In the genomic region with DNA sequence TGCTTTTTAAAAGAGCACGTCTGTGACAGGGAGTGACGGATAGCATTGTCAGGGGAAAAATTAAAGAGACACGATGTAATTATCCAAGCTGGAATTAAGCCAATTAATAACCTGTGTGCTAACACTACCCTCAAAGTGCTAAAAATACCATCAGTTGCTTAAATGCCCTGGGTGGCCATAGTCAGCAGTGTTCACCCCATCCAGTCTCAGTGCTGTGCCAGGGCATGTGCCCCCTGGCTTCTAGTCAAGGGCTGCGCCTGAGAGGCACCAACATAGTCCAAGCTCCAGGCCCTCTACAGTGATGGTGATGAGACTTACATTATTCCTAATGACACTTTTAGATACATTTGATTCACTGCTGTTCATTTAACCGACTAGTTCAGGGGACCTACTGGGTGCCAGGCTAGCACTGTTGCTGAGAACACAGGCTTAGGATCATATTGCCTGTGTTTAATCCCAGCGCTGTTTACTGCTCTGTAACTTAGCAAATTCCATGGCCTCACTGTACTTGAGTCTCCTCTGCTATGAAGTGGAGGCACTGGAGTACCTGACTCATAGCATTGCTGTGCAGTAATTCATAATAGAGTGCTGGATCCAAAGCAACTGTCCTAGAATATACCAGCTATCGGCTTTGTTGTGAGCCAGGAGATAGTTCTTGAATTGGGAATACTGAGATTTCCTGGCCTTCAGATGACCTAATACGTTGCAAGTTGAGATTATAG, we compare ENCODE assay signal across 12 mouse cellular contexts.
A peak's percentile ranks its signal among the peaks of the same experiment; 100 is the strongest.
DNase-seq lines count a peak whose midpoint lies in the region; ATAC-seq lines count a peak whose summit lies in the region.
"Had no signal": no experiment of that assay in that cellular context is flagged by ENCODE, and none has a peak within 500 bp of the region (broad histone marks: within the 10 kb centered on the region; RNA-seq: fewer than 3 reads in every experiment).

No protein-coding gene starts in this region.

- peaks cover 43% of the 10 kb centered on the region for H3K4me1 ChIP-seq in heart, embryonic 13.5 days
- H3K4me1 ChIP-seq in heart, embryonic 11.5 days (ENCODE audit: control insufficient read depth, insufficient read depth, low read length), result peaks cover 3% of the 10 kb centered on the region
- peaks cover 11% of the 10 kb centered on the region for H3K4me1 ChIP-seq in embryonic facial prominence, embryonic 10.5 days

- ATAC-seq in heart, embryonic 13.5 days (ENCODE audit: extremely low read depth, insufficient number of reproducible peaks, low FRiP score, low TSS enrichment), result no peak
- ATAC-seq in heart, embryonic 11.5 days (replicated peaks; ENCODE audit: insufficient number of reproducible peaks, low FRiP score, low TSS enrichment), result no peak
- no peak for ATAC-seq in granulocyte monocyte progenitor cell, adult 5-6 weeks (replicated peaks; ENCODE audit: poor library complexity, severe bottlenecking)
- ATAC-seq: intestine, embryonic 15.5 days had no signal

- WGBS in heart, embryonic 13.5 days, result 66% methylated on average over 8 of the region's 8 CpGs
- WGBS in heart, embryonic 11.5 days (ENCODE audit: insufficient replicate concordance), result 79% methylated on average over 8 of the region's 8 CpGs
- 86% methylated on average over 8 of the region's 8 CpGs for WGBS in embryonic facial prominence, embryonic 10.5 days

- no peak overlapping the region for H3K4me3 ChIP-seq in heart, embryonic 13.5 days
- no peak overlapping the region for H3K4me3 ChIP-seq in heart, embryonic 11.5 days (ENCODE audit: low read depth, low read length)
- no peak overlapping the region for H3K4me3 ChIP-seq in embryonic facial prominence, embryonic 10.5 days
- H3K4me3 ChIP-seq: intestine, embryonic 15.5 days; limb, embryonic 13.5 days had no signal

- intact Hi-C loops in heart, postnatal 10 days (cut with DNase I), result loop anchor here (5.0 kb wide), 1 partner anchor 38 kb away; no protein-coding TSS in a partner anchor

- H3K27me3 ChIP-seq in heart, embryonic 13.5 days (replicated peaks), result no peaks in the 10 kb centered on the region
- H3K27me3 ChIP-seq in heart, embryonic 11.5 days (ENCODE audit: control insufficient read depth, insufficient read depth, low read length), result no peaks in the 10 kb centered on the region
- H3K27me3 ChIP-seq in embryonic facial prominence, embryonic 10.5 days (replicated peaks; ENCODE audit: low read depth, poor library complexity, severe bottlenecking), result peaks cover 29% of the 10 kb centered on the region
- H3K27me3 ChIP-seq: intestine, embryonic 15.5 days had no signal

- peak; percentile 38 for DNase-seq in cerebellum, adult 11 months
- DNase-seq in cerebellum, postnatal 36 days, result no peak
- DNase-seq in Muller cell, postnatal 12 days (ENCODE audit: inconsistent ontology term), result peak; percentile 65
- peak; percentile 58 to 72 for DNase-seq in heart, postnatal 10 days
- no peak for DNase-seq in embryonic facial prominence, embryonic 10.5 days (ENCODE audit: low spot score)
- DNase-seq: layer of hippocampus, adult 9-11 months; retina, postnatal 1 day had no signal

- H3K4me2 ChIP-seq in heart, embryonic 13.5 days, result no peak overlapping the region
- no peak overlapping the region for H3K4me2 ChIP-seq in heart, embryonic 11.5 days
- H3K4me2 ChIP-seq: intestine, embryonic 15.5 days; limb, embryonic 13.5 days had no signal

- H3K9ac ChIP-seq in heart, embryonic 13.5 days, result no peak overlapping the region
- H3K9ac ChIP-seq in heart, embryonic 11.5 days (ENCODE audit: low read depth, low read length), result no peak overlapping the region
- H3K9ac ChIP-seq: intestine, embryonic 15.5 days; limb, embryonic 13.5 days had no signal

- no peaks in the 10 kb centered on the region for H3K36me3 ChIP-seq in heart, embryonic 13.5 days
- H3K36me3 ChIP-seq in heart, embryonic 11.5 days (ENCODE audit: control insufficient read depth, insufficient read depth, low read length), result no peaks in the 10 kb centered on the region
- H3K36me3 ChIP-seq in embryonic facial prominence, embryonic 10.5 days (replicated peaks), result no peaks in the 10 kb centered on the region
- H3K36me3 ChIP-seq: intestine, embryonic 15.5 days; limb, embryonic 13.5 days had no signal

- peak overlapping the region; percentile 59 for H3K27ac ChIP-seq in heart, embryonic 13.5 days (replicated peaks)
- no peak overlapping the region for H3K27ac ChIP-seq in heart, embryonic 11.5 days (ENCODE audit: low read depth, low read length)
- no peak overlapping the region for H3K27ac ChIP-seq in embryonic facial prominence, embryonic 10.5 days (replicated peaks)
- H3K27ac ChIP-seq: intestine, embryonic 15.5 days; limb, embryonic 13.5 days had no signal

- H3K9me3 ChIP-seq in heart, embryonic 13.5 days, result no peaks in the 10 kb centered on the region
- no peaks in the 10 kb centered on the region for H3K9me3 ChIP-seq in heart, embryonic 11.5 days (replicated peaks; ENCODE audit: control insufficient read depth, low read length)
- H3K9me3 ChIP-seq in embryonic facial prominence, embryonic 10.5 days, result no peaks in the 10 kb centered on the region
- H3K9me3 ChIP-seq: intestine, embryonic 15.5 days; limb, embryonic 13.5 days had no signal

Comparison
In these comparisons a context has a peak if more than half of its experiments do, and no peak if none do; other contexts are left out.
1. DNase-seq: peak in cerebellum, adult 11 months (single experiment), Muller cell, postnatal 12 days (single experiment) and heart, postnatal 10 days (2 of 2); none in cerebellum, postnatal 36 days (0 of 2) and embryonic facial prominence, embryonic 10.5 days (single experiment).